Mouse (Mus musculus) midbrain, postnatal 0 days (tissue): ENCODE data around the gene Fam171a2. TPM values are rescaled to one million over a fixed set of nuclear protein-coding genes. Genes with fewer than 3 reads are reported as not detected.

Experiments
- ATAC-seq: fragments of 200-750 bp; cut with Nextera tagmentation; 2 replicates; pipeline ENCODE4 v1.8.0; 2017; ENCODE audit warnings: moderate number of reproducible peaks, mild to moderate bottlenecking, moderate TSS enrichment, moderate library complexity; ENCODE audit not compliant: low FRiP score
- DNase-seq: peaks from one replicate; pipeline ENCODE4 v3.0.0-alpha.2; 2015; ENCODE audit warnings: low spot score
- H3K27ac ChIP-seq: fragments of 300-500 bp; sonication (generic); 2 replicates; pipeline ENCODE4 v1.5.1; 2014; ENCODE audit warnings: low read depth, mild to moderate bottlenecking, low read length, mixed read lengths
- H3K27me3 ChIP-seq: fragments of 300-500 bp; sonication (generic); 2 replicates; pipeline ENCODE4 v1.6.1; 2014; ENCODE audit warnings: low read length, control low read depth, mixed read lengths; ENCODE audit not compliant: insufficient read depth
- H3K36me3 ChIP-seq: fragments of 300-500 bp; sonication (generic); 2 replicates; pipeline ENCODE4 v1.6.1; 2014; ENCODE audit warnings: low read length, control low read depth, mixed read lengths; ENCODE audit not compliant: insufficient read depth
- H3K4me1 ChIP-seq: fragments of 300-500 bp; sonication (generic); 2 replicates; pipeline ENCODE4 v1.6.1; 2014; ENCODE audit warnings: mild to moderate bottlenecking, control low read depth, antibody characterized with exemption, low read length, mixed read lengths; ENCODE audit not compliant: insufficient read depth
- H3K4me2 ChIP-seq: fragments of 300-500 bp; sonication (generic); 2 replicates; pipeline ENCODE4 v1.6.1; 2014; ENCODE audit warnings: low read depth, mild to moderate bottlenecking, low read length, mixed read lengths; ENCODE audit not compliant: poor library complexity, severe bottlenecking
- H3K4me3 ChIP-seq: fragments of 300-500 bp; sonication (generic); 2 replicates; pipeline ENCODE4 v1.5.1; 2014; ENCODE audit warnings: low read depth, mild to moderate bottlenecking, low read length, moderate library complexity
- H3K9ac ChIP-seq: fragments of 300-500 bp; sonication (generic); replicated peaks from 2 replicates; pipeline ENCODE4 v1.6.1; 2014; ENCODE audit warnings: mild to moderate bottlenecking, low read length, moderate library complexity, mixed read lengths; ENCODE audit not compliant: poor library complexity, severe bottlenecking
- H3K9me3 ChIP-seq: fragments of 300-500 bp; sonication (generic); 2 replicates; pipeline ENCODE4 v1.6.1; 2016; ENCODE audit warnings: low read length, control low read depth
- CTCF ChIP-seq: IDR thresholded peaks from 2 replicates; pipeline ENCODE4 v1.5.1; 2016; ENCODE audit warnings: antibody characterized with exemption, mild to moderate bottlenecking
- WGBS: fragments of 180-500 bp; shearing (Covaris S2); extraction: QIAGEN DNeasy Blood & Tissue Kit; methylation state at CpG from one replicate; pipeline ENCODE4 v1.1.7; 2014; 5-methylcytosine and 5-hydroxymethylcytosine counted together
- polyA plus RNA-seq: library from polyadenylated mRNA; unstranded; fragments of >200 nt; fragmentation: Nextera tagmentation; extraction: Ambion mirVana; gene quantifications from 2 replicates; pipeline ENCODE4 v1.2.1, GENCODE M21; 2015
- total RNA-seq: library from RNA; depleted of rRNA; stranded (reverse); fragments of >200 nt; gene quantifications from 2 replicates; pipeline ENCODE4 v1.2.3, GENCODE M21; 2014

Fam171a2 gene
- total and polyA plus RNA-seq, 2 experiments from 2014 or later: 25.4 to 605 TPM

DNA sequence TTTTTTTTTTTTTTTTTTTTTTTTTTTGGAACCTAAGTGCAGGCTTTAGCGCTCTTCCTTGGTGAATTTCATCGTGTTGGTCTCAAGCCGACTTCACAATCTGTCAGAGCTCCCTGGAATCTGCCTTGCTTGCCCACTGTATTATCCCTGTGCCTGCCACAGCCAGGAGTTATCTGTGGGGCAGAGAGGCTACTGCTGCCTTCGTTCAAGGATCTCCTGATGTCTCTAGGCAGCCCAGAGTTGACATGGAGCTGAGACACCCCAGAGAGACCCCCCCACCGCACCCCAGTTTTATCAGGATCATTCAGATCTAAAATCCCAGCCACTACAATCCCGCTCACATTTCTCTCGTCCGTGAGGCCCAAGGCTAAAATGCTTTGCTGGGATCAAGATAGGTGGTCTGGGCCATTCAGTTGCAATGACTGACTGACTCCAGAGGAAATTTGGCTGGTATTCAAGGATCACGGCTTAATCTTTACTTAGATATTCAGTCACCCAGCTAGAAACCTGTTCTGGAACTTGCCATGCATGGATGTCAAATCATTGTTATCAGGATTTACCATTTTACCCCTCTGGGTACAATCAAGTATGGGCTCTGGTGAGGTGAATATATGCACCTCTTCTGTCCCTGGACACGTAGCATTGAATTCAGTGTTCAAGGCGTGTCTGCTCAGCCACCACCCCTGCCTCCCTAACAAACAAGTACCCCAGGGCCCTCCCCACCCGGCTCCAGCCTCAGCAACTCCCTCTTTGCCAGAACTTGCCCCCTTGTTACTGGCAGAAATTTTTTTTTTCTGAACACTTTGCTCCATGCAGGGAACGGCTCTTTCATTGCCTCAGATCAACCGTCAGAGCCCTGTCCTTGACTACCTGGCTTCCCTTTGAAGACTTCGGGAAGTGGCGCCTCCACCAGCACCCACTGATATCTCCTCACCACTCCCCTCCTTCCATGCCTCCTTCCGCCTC is 1.8 kb upstream of the Fam171a2 start:
- TF ChIP-seq CTCF: no peak
- Histone ChIP-seq H3K27ac (no peak overlapping the region), H3K4me1 (peaks cover 19% of the 10 kb centered on the region), H3K36me3 (no peaks in the 10 kb centered on the region), H3K9me3 (no peaks in the 10 kb centered on the region), H3K9ac (no peak overlapping the region), H3K4me3 (no peak overlapping the region), H3K4me2 (no peak overlapping the region), H3K27me3 (no peaks in the 10 kb centered on the region)
- no peak for ATAC-seq
- WGBS: 36% methylated on average over 17 of the region's 17 CpGs
- no peak for DNase-seq

DNA sequence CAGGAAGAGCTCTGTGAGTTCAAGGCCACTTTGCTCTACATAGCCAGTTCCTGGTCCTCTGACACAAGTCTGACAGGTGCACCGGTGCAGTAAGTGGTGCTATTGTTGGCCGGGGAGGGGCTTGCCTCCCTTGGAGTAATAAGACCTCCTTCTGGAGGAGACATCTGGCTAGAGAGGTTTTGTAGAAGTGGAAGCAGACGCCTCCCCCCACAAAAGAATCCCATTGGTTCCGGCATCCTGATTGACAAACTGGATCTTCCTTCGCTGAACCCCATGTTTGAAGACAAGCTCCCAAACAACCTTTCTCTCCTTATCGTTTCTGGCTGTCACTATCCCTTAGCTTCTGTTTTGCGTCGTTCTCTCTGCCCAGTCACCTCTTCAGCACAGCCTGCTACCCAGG is 845 bp upstream of the Fam171a2 start:
- Histone ChIP-seq H3K4me3 (no peak overlapping the region), H3K4me2 (peak overlapping the region; percentile 89), H3K4me1 (peaks cover 20% of the 10 kb centered on the region), H3K36me3 (no peaks in the 10 kb centered on the region; the same call in 1 of the 2 replicates), H3K9me3 (no peaks in the 10 kb centered on the region), H3K9ac (no peak overlapping the region), H3K27ac (peak overlapping the region; percentile 98), H3K27me3 (no peaks in the 10 kb centered on the region)
- ATAC-seq (no peak), DNase-seq (peak; percentile 35)
- no peak for TF ChIP-seq CTCF
- WGBS: 6% methylated on average over 8 of the region's 8 CpGs

DNA sequence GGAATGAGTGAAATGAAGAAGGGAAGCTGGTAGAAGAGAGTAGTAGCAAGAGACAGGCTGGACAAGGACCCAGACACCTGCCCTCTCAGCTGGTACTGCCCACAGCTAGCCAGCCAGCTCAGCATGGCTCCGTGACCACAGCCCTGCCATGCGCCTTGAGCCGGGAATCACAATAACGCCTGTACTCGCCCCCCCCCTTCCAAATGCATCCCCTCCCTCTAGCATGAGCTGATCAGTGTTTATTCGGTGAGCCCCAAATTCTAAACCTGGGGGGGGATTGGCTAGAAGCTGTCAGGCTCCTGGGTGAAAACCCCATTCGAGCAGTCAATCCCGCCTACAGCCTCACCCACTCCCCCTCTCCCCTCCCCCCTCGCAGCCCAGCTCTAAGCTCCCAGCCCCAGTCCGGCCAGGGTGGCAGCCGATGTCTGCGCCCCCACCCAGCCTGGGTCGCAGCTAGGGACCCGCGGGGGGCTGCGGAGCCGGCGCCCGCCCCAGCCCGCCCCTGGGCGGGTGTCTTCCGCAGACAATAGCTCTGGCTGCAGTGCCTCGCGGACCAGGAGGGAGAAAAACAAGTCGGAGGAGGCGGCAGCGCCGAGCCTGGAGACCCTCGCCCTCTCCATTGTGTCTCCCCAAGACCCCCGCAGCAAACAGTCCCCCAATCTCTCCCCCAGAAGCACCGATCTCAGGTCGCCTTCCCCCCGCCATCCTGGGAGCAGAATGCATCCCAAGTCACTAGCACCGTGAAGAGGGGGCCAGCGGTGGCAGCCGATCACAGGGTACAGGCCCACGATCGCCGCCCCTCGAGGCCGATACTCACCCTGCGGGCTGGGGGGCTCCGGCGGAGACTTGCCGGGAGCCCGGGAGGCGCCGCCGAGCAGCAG is 661 bp downstream of the Fam171a2 start:
- peak; percentile 67 for ATAC-seq
- H3K4me2 ChIP-seq: peak overlapping the region; percentile 89
- TF ChIP-seq CTCF: no peak
- peaks cover 20% of the 10 kb centered on the region for H3K4me1 ChIP-seq
- DNase-seq: peak; percentile 72
- no peaks in the 10 kb centered on the region for H3K9me3 ChIP-seq
- H3K4me3 ChIP-seq: peak overlapping the region; percentile 95
- peaks cover 9% of the 10 kb centered on the region for H3K36me3 ChIP-seq
- H3K27me3 ChIP-seq: no peaks in the 10 kb centered on the region
- under 1% methylated on average over 39 of the region's 49 CpGs for WGBS
- H3K9ac ChIP-seq: peak overlapping the region; percentile 94
- H3K27ac ChIP-seq: peak overlapping the region; percentile 98

DNA sequence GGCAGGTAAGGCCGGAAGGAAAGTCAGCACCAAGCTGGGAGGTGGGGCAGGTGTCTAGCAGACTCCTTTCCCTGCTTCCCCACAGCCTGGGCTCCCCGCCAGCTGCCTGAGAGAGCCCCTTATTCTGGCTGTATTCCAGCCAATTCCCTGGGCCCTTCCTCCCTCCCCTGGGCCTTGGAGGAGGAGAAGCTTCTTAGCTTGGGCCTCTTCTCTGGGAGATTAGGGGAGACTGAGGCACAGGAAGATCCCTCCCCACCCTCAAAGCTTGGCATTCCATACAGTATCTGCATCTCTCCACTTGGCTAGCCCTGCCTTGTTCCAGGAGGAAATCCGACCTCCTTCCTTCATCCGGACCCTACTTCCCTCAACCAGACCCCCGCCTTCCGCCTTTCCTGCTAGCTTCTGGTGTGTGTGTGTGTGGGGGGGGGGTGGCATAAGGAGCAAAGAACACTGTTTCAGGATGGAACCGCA is 1.6 kb downstream of the Fam171a2 start:
- H3K36me3 ChIP-seq: peaks cover 14% of the 10 kb centered on the region
- peak overlapping the region; percentile 89 for H3K4me2 ChIP-seq
- H3K4me1 ChIP-seq: peaks cover 20% of the 10 kb centered on the region
- TF ChIP-seq CTCF: no peak
- H3K27me3 ChIP-seq: no peaks in the 10 kb centered on the region
- no peaks in the 10 kb centered on the region for H3K9me3 ChIP-seq
- peak overlapping the region; percentile 94 for H3K9ac ChIP-seq
- peak overlapping the region; percentile 95 for H3K4me3 ChIP-seq
- ATAC-seq: no peak
- under 1% methylated on average over 7 of the region's 7 CpGs for WGBS
- DNase-seq: peak; percentile 75
- H3K27ac ChIP-seq: peak overlapping the region; percentile 98

DNA sequence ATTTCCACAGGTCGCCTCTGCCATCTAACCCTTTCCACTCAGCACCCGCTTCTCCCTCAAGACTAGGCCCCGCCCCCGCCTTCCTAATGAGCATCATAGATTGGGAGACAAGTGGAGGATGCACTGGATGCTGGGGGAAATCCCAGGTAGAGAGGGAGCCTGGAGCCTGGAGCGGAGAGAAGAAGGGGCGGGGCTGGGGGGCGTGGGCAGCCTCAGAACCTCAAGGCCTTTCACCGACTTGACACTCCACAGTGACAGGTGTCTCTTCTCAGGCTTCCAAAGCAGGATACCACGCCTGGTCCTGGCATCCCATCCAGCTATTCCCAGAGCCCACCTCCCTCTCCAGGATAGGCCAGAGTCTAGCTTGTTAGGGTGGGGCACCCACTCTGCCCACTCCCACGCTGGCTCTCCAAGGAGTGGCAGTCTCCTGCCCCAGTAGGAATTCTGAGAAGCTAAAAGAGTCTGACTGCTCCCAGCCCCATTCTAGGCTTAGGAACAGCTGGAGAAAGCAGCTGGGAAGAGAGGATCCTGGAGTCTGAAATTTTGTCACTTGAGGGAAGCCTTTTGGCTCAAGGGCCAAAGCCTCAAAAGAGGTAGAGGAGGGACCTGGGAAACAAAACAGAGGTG is 2.1 kb downstream of the Fam171a2 start:
- H3K4me2 ChIP-seq: peak overlapping the region; percentile 89
- 13% methylated on average over 9 of the region's 10 CpGs for WGBS
- H3K27ac ChIP-seq: peak overlapping the region; percentile 98
- DNase-seq: peak; percentile 47
- no peak for ATAC-seq
- H3K4me3 ChIP-seq: peak overlapping the region; percentile 95
- peaks cover 18% of the 10 kb centered on the region for H3K36me3 ChIP-seq
- peak overlapping the region; percentile 94 for H3K9ac ChIP-seq
- H3K9me3 ChIP-seq: no peaks in the 10 kb centered on the region
- H3K4me1 ChIP-seq: peaks cover 20% of the 10 kb centered on the region
- no peaks in the 10 kb centered on the region for H3K27me3 ChIP-seq
- no peak for TF ChIP-seq CTCF
